Mouse (Mus musculus) hindbrain, embryonic 16.5 days (tissue): ENCODE results near the gene Zzef1. TPM values are rescaled to one million over a fixed set of nuclear protein-coding genes. Genes with fewer than 3 reads are reported as not detected.

Experiments used
- ATAC-seq: fragments of 200-750 bp; cut with Nextera tagmentation; 2 replicates; pipeline ENCODE4 v1.8.0; 2017; ENCODE audit warnings: moderate TSS enrichment, moderate library complexity
- H3K27ac ChIP-seq: fragments of 300-500 bp; sonication (generic); 2 replicates; pipeline ENCODE4 v1.5.1; 2014; ENCODE audit warnings: low read depth, mild to moderate bottlenecking, control low read depth, low read length, moderate library complexity
- H3K27me3 ChIP-seq: fragments of 300-500 bp; sonication (generic); replicated peaks from 2 replicates; pipeline ENCODE4 v1.6.1; 2014; ENCODE audit warnings: low read length; ENCODE audit not compliant: control insufficient read depth, insufficient read depth
- H3K36me3 ChIP-seq: fragments of 300-500 bp; sonication (generic); 2 replicates; pipeline ENCODE4 v1.6.1; 2014; ENCODE audit warnings: mild to moderate bottlenecking, low read length, moderate library complexity, mixed read lengths; ENCODE audit not compliant: control insufficient read depth, insufficient read depth
- H3K4me1 ChIP-seq: fragments of 300-500 bp; sonication (generic); 2 replicates; pipeline ENCODE4 v1.6.1; 2014; ENCODE audit warnings: low read depth, low read length; ENCODE audit not compliant: control insufficient read depth, insufficient read depth
- H3K4me2 ChIP-seq: fragments of 300-500 bp; sonication (generic); 2 replicates; pipeline ENCODE4 v1.6.1; 2014; ENCODE audit warnings: mild to moderate bottlenecking, low read length, control low read depth, moderate library complexity
- H3K4me3 ChIP-seq: fragments of 300-500 bp; sonication (generic); 2 replicates; pipeline ENCODE4 v1.5.1; 2014; ENCODE audit warnings: mild to moderate bottlenecking, low read length, control low read depth, moderate library complexity
- H3K9ac ChIP-seq: fragments of 300-500 bp; sonication (generic); 2 replicates; pipeline ENCODE4 v1.6.1; 2014; ENCODE audit warnings: low read depth, mild to moderate bottlenecking, control low read depth, low read length, moderate library complexity
- H3K9me3 ChIP-seq: fragments of 300-500 bp; sonication (generic); 2 replicates; pipeline ENCODE4 v1.6.1; 2014; ENCODE audit warnings: mild to moderate bottlenecking, low read length, moderate library complexity; ENCODE audit not compliant: control insufficient read depth
- WGBS: fragments of 180-500 bp; shearing (Covaris S2); extraction: QIAGEN DNeasy Blood & Tissue Kit; methylation state at CpG from one replicate; pipeline ENCODE4 v1.1.7; 2014; 5-methylcytosine and 5-hydroxymethylcytosine counted together
- polyA plus RNA-seq: library from polyadenylated mRNA; unstranded; fragments of >200 nt; fragmentation: Nextera tagmentation; extraction: Ambion mirVana; gene quantifications from 2 replicates; pipeline ENCODE4 v1.2.1, GENCODE M21; 2015

Zzef1 gene
- polyA plus RNA-seq, 1 experiment from 2014 or later, result 12.2 TPM

GRCm38 (mm10) chr11:72917299-72917996 is 121.4 kb downstream of the Zzef1 start:
- H3K36me3 ChIP-seq, result peaks cover 47% of the 10 kb centered on the region
- H3K9me3 ChIP-seq, result no peaks in the 10 kb centered on the region
- no peak overlapping the region for H3K4me3 ChIP-seq
- 86% methylated on average over 7 of the region's 7 CpGs for WGBS
- H3K9ac ChIP-seq, result no peak overlapping the region
- no peak for ATAC-seq
- no peak overlapping the region for H3K4me2 ChIP-seq
- H3K27ac ChIP-seq, result no peak overlapping the region
- H3K4me1 ChIP-seq, result no peaks in the 10 kb centered on the region
- no peaks in the 10 kb centered on the region for H3K27me3 ChIP-seq

DNA sequence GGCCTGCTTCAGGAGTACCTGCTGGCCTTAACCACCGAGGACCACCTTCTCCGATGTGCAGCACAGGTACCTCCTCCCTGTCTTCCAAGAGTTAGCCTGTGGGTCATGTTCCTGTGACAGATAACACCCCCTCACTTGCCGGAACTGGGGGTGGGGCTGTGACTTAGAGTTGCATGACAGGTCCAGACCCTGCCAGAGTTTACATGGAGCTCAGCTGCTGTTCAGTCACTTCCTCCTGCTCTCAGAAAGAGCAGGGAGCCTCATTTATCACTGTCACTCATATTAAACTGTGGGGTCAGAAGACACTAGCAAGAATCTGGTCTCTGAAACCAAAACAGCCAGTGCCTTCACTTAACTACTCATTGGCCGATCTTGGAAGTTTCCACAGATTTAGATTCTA is 127.1 kb downstream of the Zzef1 start:
- H3K9ac ChIP-seq, result no peak overlapping the region
- H3K27ac ChIP-seq, result no peak overlapping the region
- no peak for ATAC-seq
- no peak overlapping the region for H3K4me3 ChIP-seq
- H3K4me2 ChIP-seq, result no peak overlapping the region
- no peaks in the 10 kb centered on the region for H3K27me3 ChIP-seq
- H3K36me3 ChIP-seq, result peaks cover 21% of the 10 kb centered on the region
- H3K4me1 ChIP-seq, result no peaks in the 10 kb centered on the region
- WGBS, result 84% methylated on average over 4 of the region's 4 CpGs
- H3K9me3 ChIP-seq, result no peaks in the 10 kb centered on the region

DNA sequence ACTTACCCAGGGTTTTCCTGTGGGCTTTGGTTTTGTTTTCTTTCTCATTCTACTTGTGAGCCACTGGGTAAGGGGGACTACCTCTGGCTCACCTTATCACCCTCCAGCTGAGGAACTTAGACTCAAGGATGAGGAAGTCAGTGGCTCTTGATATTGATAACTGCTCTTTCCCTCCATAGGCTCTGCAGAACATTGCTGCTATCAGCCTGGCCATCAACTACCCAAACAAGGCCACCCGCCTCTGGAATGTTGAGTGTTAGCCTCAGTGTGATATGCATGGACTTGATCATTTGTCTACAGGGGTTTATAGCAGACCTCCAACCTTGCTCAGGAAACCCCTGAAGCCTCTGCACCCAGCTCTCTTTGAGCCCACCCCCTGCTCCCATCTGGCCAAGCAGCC is 128.4 kb downstream of the Zzef1 start:
- no peak for ATAC-seq
- H3K36me3 ChIP-seq, result peaks cover 19% of the 10 kb centered on the region; the same call in 1 of the 2 replicates
- H3K9me3 ChIP-seq, result no peaks in the 10 kb centered on the region
- no peaks in the 10 kb centered on the region for H3K27me3 ChIP-seq
- 90% methylated on average over 1 of the region's 1 CpGs for WGBS
- H3K4me3 ChIP-seq, result no peak overlapping the region
- H3K9ac ChIP-seq, result no peak overlapping the region
- H3K27ac ChIP-seq, result no peak overlapping the region
- no peaks in the 10 kb centered on the region for H3K4me1 ChIP-seq
- H3K4me2 ChIP-seq, result no peak overlapping the region

DNA sequence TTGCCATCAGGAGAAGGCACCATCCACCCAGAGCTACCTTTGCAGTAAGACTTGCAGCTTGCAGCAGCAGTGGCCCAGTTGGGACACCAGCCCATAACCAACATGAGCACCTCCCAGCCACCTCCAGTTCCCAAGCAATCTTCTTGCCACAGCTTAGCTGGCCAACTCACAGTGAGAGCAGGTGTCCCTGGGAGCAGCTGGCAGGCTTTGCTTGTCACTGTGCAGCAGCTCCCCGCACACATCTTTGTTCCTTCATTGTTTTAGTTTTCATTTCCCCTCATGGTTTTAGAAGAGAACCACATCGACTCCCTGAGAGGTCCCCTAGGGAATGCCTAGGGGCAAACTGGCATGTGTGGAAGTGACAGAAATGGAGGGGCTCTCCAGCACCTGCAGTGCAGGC is 129.0 kb downstream of the Zzef1 start:
- 49% methylated on average over 2 of the region's 2 CpGs for WGBS
- Histone ChIP-seq H3K9me3 (no peaks in the 10 kb centered on the region), H3K27ac (no peak overlapping the region), H3K36me3 (peaks cover 19% of the 10 kb centered on the region; the same call in 1 of the 2 replicates), H3K9ac (no peak overlapping the region), H3K4me1 (no peaks in the 10 kb centered on the region), H3K27me3 (no peaks in the 10 kb centered on the region), H3K4me3 (no peak overlapping the region), H3K4me2 (no peak overlapping the region)
- no peak for ATAC-seq

DNA sequence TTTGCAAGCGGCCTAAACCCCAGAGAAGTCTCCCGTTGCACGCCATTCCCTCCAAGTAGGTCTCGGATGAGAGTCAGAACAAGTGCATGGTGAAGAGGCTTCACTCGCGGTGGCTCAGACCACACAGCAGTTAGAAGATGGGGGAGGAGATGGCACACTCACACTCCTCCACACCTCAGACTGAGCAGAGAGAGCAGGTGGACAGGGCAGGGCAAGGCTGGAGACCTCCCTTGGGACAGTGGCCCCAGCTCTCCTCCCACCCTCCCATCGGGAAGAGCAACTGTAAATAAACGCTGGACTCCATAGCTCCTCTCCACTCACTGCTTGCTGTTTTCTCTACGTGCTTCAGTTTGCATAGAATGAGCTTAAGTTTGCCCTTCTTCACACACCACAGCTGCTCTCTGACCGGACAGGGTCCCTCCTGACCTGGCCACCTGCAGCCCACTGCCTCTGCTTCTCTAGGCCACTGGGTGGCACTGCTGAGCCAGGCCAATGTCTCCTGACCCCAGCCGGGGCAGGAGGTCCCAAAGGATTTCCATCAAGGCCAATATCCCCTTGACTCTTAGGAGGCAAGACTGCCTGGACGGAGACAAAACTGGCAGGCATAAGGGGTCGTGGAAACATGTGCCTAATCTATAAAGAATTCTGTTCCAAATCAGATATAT is 130.3 kb downstream of the Zzef1 start:
- Histone ChIP-seq H3K36me3 (peaks cover 14% of the 10 kb centered on the region; the same call in 1 of the 2 replicates), H3K4me1 (no peaks in the 10 kb centered on the region), H3K27ac (no peak overlapping the region), H3K9me3 (no peaks in the 10 kb centered on the region), H3K4me3 (no peak overlapping the region), H3K9ac (no peak overlapping the region), H3K27me3 (no peaks in the 10 kb centered on the region), H3K4me2 (no peak overlapping the region)
- ATAC-seq, result peak; percentile 34; the same call in 1 of the 2 replicates
- 55% methylated on average over 13 of the region's 13 CpGs for WGBS

DNA sequence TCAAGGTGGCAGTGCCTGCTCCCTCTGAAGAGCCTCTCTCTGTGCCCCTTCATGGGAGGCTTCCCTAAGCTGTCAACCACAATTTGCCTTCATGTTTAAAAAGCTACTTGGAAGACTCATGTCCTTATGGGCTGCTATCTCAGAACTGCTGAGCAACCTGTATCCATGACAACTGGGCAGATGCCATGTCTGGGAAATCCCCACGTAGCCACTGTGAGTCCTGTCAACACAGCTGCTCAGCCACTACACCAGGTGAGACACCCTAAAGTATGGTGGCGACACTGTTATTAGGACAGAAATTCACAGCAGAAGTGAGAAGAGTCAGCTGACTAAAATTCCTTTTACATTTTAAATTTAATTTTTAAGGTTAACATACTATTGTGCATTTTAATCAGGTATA is 132.5 kb downstream of the Zzef1 start:
- H3K9me3 ChIP-seq, result no peaks in the 10 kb centered on the region
- no peak overlapping the region for H3K4me3 ChIP-seq
- no peaks in the 10 kb centered on the region for H3K4me1 ChIP-seq
- no peak overlapping the region for H3K9ac ChIP-seq
- no peak for ATAC-seq
- WGBS, result 50% methylated on average over 2 of the region's 2 CpGs
- H3K27ac ChIP-seq, result no peak overlapping the region
- no peak overlapping the region for H3K4me2 ChIP-seq
- no peaks in the 10 kb centered on the region for H3K27me3 ChIP-seq
- H3K36me3 ChIP-seq, result peaks cover 10% of the 10 kb centered on the region; the same call in 1 of the 2 replicates

GRCm38 (mm10) chr11:72940208-72941143 is 144.4 kb downstream of the Zzef1 start:
- Histone ChIP-seq H3K36me3 (no peaks in the 10 kb centered on the region), H3K27ac (no peak overlapping the region), H3K4me3 (peak overlapping the region; percentile 32), H3K9me3 (no peaks in the 10 kb centered on the region), H3K9ac (peak overlapping the region; percentile 31; the same call in 1 of the 2 replicates), H3K4me1 (no peaks in the 10 kb centered on the region; the same call in 1 of the 2 replicates), H3K27me3 (no peaks in the 10 kb centered on the region), H3K4me2 (peak overlapping the region; percentile 32)
- 33% methylated on average over 20 of the region's 20 CpGs for WGBS
- 0 out of 2 replicates have a peak, but pooled peaks have one; percentile 54 for ATAC-seq

DNA sequence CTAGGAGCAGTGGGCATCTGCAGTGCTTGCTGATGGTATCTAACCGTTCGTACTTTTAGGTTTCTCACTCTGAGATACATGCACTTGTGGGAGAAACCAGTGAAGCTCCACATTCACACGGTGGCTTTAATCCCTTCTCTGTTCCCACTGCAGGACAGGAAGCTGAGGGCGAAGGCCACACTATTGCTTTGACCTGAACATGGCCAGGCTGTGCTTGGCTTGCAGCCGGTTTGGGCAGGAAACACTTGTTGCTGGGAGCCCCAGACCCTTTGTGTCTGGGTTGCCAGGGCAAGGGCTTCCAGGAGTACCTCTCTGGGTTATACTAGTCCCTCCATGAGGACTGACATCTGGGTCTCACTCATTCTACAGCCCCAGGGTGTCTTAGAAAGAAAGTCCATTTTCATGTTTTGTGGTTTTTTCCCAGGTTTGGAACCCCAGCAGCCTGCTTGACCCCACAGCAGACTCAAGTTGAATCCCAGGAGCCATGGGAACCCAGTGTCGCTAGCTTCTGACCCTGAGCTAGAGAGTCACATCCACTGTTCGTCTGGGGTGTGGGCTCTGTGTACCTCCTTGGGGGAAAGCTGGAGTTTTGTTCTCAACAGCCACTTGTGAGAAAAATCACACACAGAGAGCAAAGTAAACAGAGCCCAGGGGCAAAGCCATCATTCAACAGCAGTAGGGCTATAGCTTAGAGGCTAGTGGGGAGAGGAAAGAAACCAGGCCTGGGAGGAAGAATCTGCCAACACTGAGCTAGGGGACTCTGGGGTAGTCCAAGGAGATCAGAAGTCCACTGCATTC is 149.2 kb downstream of the Zzef1 start:
- Histone ChIP-seq H3K36me3 (no peaks in the 10 kb centered on the region), H3K27me3 (no peaks in the 10 kb centered on the region), H3K9ac (no peak overlapping the region), H3K4me2 (no peak overlapping the region), H3K4me3 (no peak overlapping the region), H3K4me1 (no peaks in the 10 kb centered on the region; the same call in 1 of the 2 replicates), H3K27ac (0 out of 2 replicates have a peak overlapping the region, but pooled peaks have one; percentile 1), H3K9me3 (no peaks in the 10 kb centered on the region)
- WGBS, result 59% methylated on average over 7 of the region's 7 CpGs
- ATAC-seq, result no peak
